Mouse (Mus musculus) small intestine, adult 2 months (tissue): ENCODE results near the gene Ccdc61.

Experiments
- CTCF ChIP-seq: fragments of 200-500 bp; IDR thresholded peaks from 2 replicates; pipeline ENCODE4 v1.5.1; 2012; ENCODE audit warnings: low read depth, mild to moderate bottlenecking, control low read depth, inconsistent platforms, low read length, moderate library complexity, mixed read lengths; ENCODE audit not compliant: insufficient replicate concordance, insufficient read length; ENCODE audit errors: extremely low read depth
- POLR2A ChIP-seq: fragments of 200-500 bp; IDR thresholded peaks from 2 replicates; pipeline ENCODE4 v1.6.1; 2012; ENCODE audit warnings: low read depth, mild to moderate bottlenecking, control low read depth, inconsistent platforms, low read length, moderate library complexity

DNA sequence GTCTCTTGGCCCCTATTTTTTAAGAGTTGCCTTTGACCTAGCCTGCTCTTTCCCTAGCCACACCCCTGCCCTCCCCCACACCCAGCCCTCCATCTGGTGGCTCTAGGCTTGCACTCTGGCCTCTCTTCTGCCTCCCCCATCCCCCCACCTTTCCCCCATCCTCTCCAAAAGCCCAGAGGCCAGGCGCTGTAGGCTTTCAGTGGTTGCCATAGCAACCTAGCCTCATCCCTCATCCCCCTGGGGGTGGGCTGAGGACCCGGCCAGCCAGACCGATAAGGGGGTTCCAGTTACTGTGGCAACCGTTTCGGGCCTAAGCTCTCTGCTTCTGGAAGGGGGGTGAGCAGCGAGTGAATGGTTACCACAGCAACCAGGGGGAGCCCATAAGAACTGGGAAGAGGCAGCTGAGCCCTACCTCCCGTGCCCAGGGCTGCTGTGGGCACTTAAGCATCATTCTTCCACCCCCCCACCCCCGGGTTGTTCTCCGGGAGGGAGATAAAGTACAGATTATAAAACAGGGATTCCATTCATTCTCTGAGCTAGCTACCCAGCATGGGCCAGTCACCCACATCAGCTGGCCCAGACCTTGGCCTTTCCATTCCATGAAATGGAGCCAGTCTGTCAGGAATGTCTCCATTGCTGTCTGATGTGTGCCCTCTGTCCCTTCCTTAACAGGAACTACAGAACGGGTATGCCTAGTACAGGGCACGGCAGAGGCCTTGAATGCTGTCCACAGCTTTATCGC, 39.7 kb upstream of the Ccdc61 start:
- TF ChIP-seq CTCF (no peak), POLR2A (no peak)
